8 mouse cellular contexts compared by ENCODE assay signal in the genomic region with DNA sequence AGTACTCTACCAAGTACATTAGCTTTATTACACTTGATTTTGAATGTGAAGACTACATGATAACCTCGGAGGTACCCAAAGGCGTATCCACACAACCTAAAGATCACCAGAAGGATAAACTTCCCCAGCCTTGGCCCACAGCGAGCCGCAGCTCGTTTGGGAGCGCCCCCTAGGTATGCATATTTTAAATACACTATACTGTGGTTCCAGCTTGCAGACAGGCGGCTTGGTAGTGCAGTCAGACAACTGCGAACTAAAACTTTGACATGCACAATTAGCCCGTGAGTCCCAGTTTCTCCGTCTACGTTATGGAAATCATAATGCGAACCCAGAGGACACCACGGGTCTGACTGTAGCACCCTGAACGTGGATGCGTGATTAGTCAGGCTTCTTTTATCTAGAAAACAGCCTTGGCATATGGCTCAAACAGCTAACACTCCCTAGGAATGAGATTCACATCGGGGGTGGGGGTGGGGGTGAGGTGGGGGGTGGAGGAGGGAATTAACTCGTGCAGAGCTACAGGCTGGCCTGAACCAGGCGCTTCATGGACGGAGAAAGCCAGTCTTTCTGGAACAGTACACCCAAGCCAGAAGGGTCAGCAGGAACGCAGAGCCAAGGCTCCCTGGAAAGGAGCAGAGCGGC. TPM values are rescaled to one million over a fixed set of nuclear protein-coding genes. Genes with fewer than 3 reads are reported as not detected.
DNase-seq lines count a peak whose midpoint lies in the region; TF ChIP-seq lines count a peak whose summit lies in the region.

No protein-coding gene starts in this region.

- peak; percentile 50 for DNase-seq in layer of hippocampus, adult 11-12 months (ENCODE audit: low spot score)
- no peak for DNase-seq in layer of hippocampus, adult 9-11 months
- peak; percentile 76 for DNase-seq in brain, embryonic 14.5 days (ENCODE audit: low read depth)
- peak; percentile 23 to 49 for DNase-seq in heart, adult 9 months (ENCODE audit: low spot score in 2 of 2)
- DNase-seq in kidney, adult 2 months: peak; percentile 56
- peak; percentile 68 for DNase-seq in lung, postnatal 10 days
- DNase-seq in urinary bladder, adult 2 months (ENCODE audit: low spot score): no peak

- peak overlapping the region; percentile 90 for H3K4me3 ChIP-seq in kidney, adult 2 months (ENCODE audit: insufficient read depth, low read depth, low read length)
- peak overlapping the region; percentile 90 for H3K4me3 ChIP-seq in small intestine, adult 2 months (ENCODE audit: low read depth, low read length)

- no peak for TF ChIP-seq POLR2A in brain, embryonic 14.5 days (IDR thresholded peaks at IDR 0.05; ENCODE audit: borderline replicate concordance, extremely low read depth, insufficient read depth, insufficient read length, poor library complexity, severe bottlenecking)
- TF ChIP-seq POLR2A in kidney, adult 2 months (IDR thresholded peaks at IDR 0.05; ENCODE audit: low read depth, low read length): no peak
- TF ChIP-seq POLR2A in small intestine, adult 2 months (IDR thresholded peaks at IDR 0.05; ENCODE audit: low read depth, low read length): no peak

- H3K36me3 ChIP-seq in kidney, adult 2 months (ENCODE audit: control insufficient read depth, insufficient read depth, low read length): no peaks in the 10 kb centered on the region
- no peaks in the 10 kb centered on the region for H3K36me3 ChIP-seq in small intestine, adult 2 months (ENCODE audit: control insufficient read depth, insufficient read depth, low read length)

- H3K27ac ChIP-seq in kidney, adult 2 months (ENCODE audit: insufficient read depth, low read depth, low read length): peak overlapping the region; percentile 61; the same call in 1 of the 2 replicates
- no peak overlapping the region for H3K27ac ChIP-seq in small intestine, adult 2 months (ENCODE audit: insufficient read depth, low read depth, low read length)

- no peaks in the 10 kb centered on the region for H3K4me1 ChIP-seq in kidney, adult 2 months (ENCODE audit: control insufficient read depth, insufficient read depth, low read length)
- H3K4me1 ChIP-seq in small intestine, adult 2 months (ENCODE audit: control insufficient read depth, insufficient read depth, insufficient read length, low read length): no peaks in the 10 kb centered on the region

- TF ChIP-seq CTCF in brain, embryonic 14.5 days (IDR thresholded peaks at IDR 0.05; ENCODE audit: borderline replicate concordance, extremely low read depth, insufficient read depth, insufficient read length): peak; percentile 76
- peak; percentile 54 for TF ChIP-seq CTCF in kidney, adult 2 months (conservative IDR thresholded peaks at IDR 0.05; ENCODE audit: insufficient read depth, insufficient read length, low read depth, low read length)
- TF ChIP-seq CTCF in small intestine, adult 2 months (IDR thresholded peaks at IDR 0.05; ENCODE audit: extremely low read depth, insufficient read length, insufficient replicate concordance, low read depth, low read length): peak; percentile 48; the same call in 1 of the 2 replicates

- WGBS in kidney, adult 2 months: 2% methylated on average over 21 of the region's 21 CpGs
- 4% methylated on average over 21 of the region's 21 CpGs for WGBS in small intestine, adult 2 months

- H3K27me3 ChIP-seq in kidney, adult 2 months (replicated peaks; ENCODE audit: control insufficient read depth, insufficient read depth, low read length): no peaks in the 10 kb centered on the region
- no peaks in the 10 kb centered on the region for H3K27me3 ChIP-seq in small intestine, adult 2 months (ENCODE audit: control insufficient read depth, insufficient read depth, low read length)

RNA-seq across cellular contexts. Expression of a gene that starts 0.7 kb away (rescaled TPM):
- polyA plus RNA-seq in brain, embryonic 14.5 days (2012; rRNA removed): 1.2 and 2.5 TPM in 2 replicates
- polyA plus RNA-seq in kidney, adult 2 months (2012; rRNA removed): 3.8 and 4.1 TPM in 2 replicates
- 0.22 and 0.34 TPM in 2 replicates for polyA plus RNA-seq in small intestine, adult 2 months (2012; rRNA removed)
- polyA plus RNA-seq in urinary bladder, adult 2 months (2012; rRNA removed): 9.9 and 10.9 TPM in 2 replicates

RNA-seq across cellular contexts. Expression of a gene that starts 58.5 kb away (rescaled TPM):
- polyA plus RNA-seq in brain, embryonic 14.5 days (2012; rRNA removed): 0.06 and 0.07 TPM in 2 replicates
- polyA plus RNA-seq in kidney, adult 2 months (2012; rRNA removed): not detected in 2 replicates
- not detected in 2 replicates for polyA plus RNA-seq in small intestine, adult 2 months (2012; rRNA removed)
- 0.07 and 0.08 TPM in 2 replicates for polyA plus RNA-seq in urinary bladder, adult 2 months (2012; rRNA removed)

Comparison
In these comparisons a context has a peak if more than half of its experiments do, and no peak if none do; other contexts are left out.
1. DNase-seq: peak in layer of hippocampus, adult 11-12 months (single experiment), brain, embryonic 14.5 days (single experiment), heart, adult 9 months (2 of 2), kidney, adult 2 months (single experiment) and lung, postnatal 10 days (single experiment); none in layer of hippocampus, adult 9-11 months (single experiment) and urinary bladder, adult 2 months (single experiment).
2. Peak in every context shown above with its lines, with median percentiles within 50 percentile points of each other: CTCF ChIP-seq.